Mouse (Mus musculus) heart, embryonic 13.5 days (tissue): ENCODE measurements around the gene Slc25a23. TPM values are rescaled to one million over a fixed set of nuclear protein-coding genes. Genes with fewer than 3 reads are reported as not detected.
A peak's percentile ranks its signal among the peaks of the same experiment; 100 is the strongest.
"Not testable (repeated sequence)": the region's sequence is repeated elsewhere in the genome, so short reads cannot be mapped to it uniquely, and the experiment has no call there.

Experiments used
- ATAC-seq: fragments of 200-750 bp; cut with Nextera tagmentation; 2 replicates; pipeline ENCODE4 v1.8.0; 2017; ENCODE audit warnings: moderate TSS enrichment; ENCODE audit not compliant: insufficient number of reproducible peaks, low FRiP score, low TSS enrichment; ENCODE audit errors: extremely low read depth
- H3K27ac ChIP-seq: fragments of 300-500 bp; sonication (generic); replicated peaks from 2 replicates; pipeline ENCODE4 v1.5.1; 2015; ENCODE audit warnings: moderate library complexity, mild to moderate bottlenecking, inconsistent platforms
- H3K27me3 ChIP-seq: fragments of 300-500 bp; sonication (generic); replicated peaks from 2 replicates; pipeline ENCODE4 v1.6.1; 2015; ENCODE audit warnings: mild to moderate bottlenecking, inconsistent platforms
- H3K36me3 ChIP-seq: fragments of 300-500 bp; sonication (generic); 2 replicates; pipeline ENCODE4 v1.6.1; 2015; ENCODE audit warnings: mild to moderate bottlenecking, inconsistent platforms
- H3K4me1 ChIP-seq: fragments of 300-500 bp; sonication (generic); 2 replicates; pipeline ENCODE4 v1.6.1; 2015; ENCODE audit warnings: inconsistent platforms
- H3K4me2 ChIP-seq: fragments of 300-500 bp; sonication (generic); 2 replicates; pipeline ENCODE4 v1.6.1; 2015; ENCODE audit warnings: inconsistent platforms, mild to moderate bottlenecking, moderate library complexity
- H3K4me3 ChIP-seq: fragments of 300-500 bp; sonication (generic); 2 replicates; pipeline ENCODE4 v1.5.1; 2015; ENCODE audit warnings: moderate library complexity, mild to moderate bottlenecking, inconsistent platforms
- H3K9ac ChIP-seq: fragments of 300-500 bp; sonication (generic); 2 replicates; pipeline ENCODE4 v1.6.1; 2015; ENCODE audit warnings: inconsistent platforms, mild to moderate bottlenecking, moderate library complexity
- H3K9me3 ChIP-seq: fragments of 300-500 bp; sonication (generic); 2 replicates; pipeline ENCODE4 v1.6.1; 2016; ENCODE audit warnings: inconsistent platforms
- WGBS: fragments of 180-500 bp; shearing (Covaris S2); methylation state at CpG from one replicate; pipeline ENCODE4 v1.1.7; 2015; ENCODE audit warnings: mixed read lengths; 5-methylcytosine and 5-hydroxymethylcytosine counted together
- polyA plus RNA-seq: library from polyadenylated mRNA; unstranded; fragments of >200 nt; fragmentation: Nextera tagmentation; extraction: Ambion mirVana; gene quantifications from 2 replicates; pipeline ENCODE4 v1.2.1, GENCODE M21; 2015

Gene Slc25a23
- polyA plus RNA-seq, 1 experiment from 2014 or later: 13.2 TPM

DNA sequence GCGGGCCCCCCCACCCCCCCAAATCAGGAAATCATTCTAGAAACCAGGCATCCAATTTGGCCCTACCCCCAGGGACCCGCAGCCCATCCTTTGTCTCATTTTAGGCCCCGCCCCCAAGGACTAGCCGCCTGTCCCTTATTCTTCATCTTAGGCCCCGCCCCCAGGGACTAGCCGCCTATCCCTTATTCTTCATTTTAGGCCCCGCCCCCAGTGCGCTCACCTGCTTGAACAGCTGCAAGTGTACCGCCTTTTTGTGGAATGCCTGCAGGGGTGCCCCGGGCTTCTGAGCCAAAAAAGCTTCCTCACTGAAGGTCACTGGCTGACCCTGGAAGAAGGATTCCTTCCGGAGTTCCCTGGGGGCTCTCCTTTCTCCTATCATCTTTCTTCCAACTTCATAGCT, 11.0 kb upstream of the Slc25a23 start:
- H3K27me3 ChIP-seq: peaks cover 90% of the 10 kb centered on the region
- no peak overlapping the region for H3K27ac ChIP-seq
- WGBS: 5% methylated on average over 11 of the region's 11 CpGs
- 0 out of 2 replicates have a peak, but pooled peaks cover 3% of the 10 kb centered on the region for H3K4me1 ChIP-seq
- no peak overlapping the region for H3K4me2 ChIP-seq
- H3K4me3 ChIP-seq: no peak overlapping the region
- ATAC-seq: no peak
- no peaks in the 10 kb centered on the region for H3K9me3 ChIP-seq
- no peaks in the 10 kb centered on the region for H3K36me3 ChIP-seq
- no peak overlapping the region for H3K9ac ChIP-seq

GRCm38 (mm10) chr17:57070272-57070671, 10.6 kb upstream of the Slc25a23 start:
- no peak overlapping the region for H3K9ac ChIP-seq
- no peak overlapping the region for H3K27ac ChIP-seq
- no peaks in the 10 kb centered on the region for H3K9me3 ChIP-seq
- 15% methylated on average over 9 of the region's 9 CpGs for WGBS
- 0 out of 2 replicates have a peak, but pooled peaks cover 3% of the 10 kb centered on the region for H3K4me1 ChIP-seq
- H3K36me3 ChIP-seq: no peaks in the 10 kb centered on the region
- ATAC-seq: no peak
- no peak overlapping the region for H3K4me2 ChIP-seq
- peaks cover 94% of the 10 kb centered on the region for H3K27me3 ChIP-seq
- H3K4me3 ChIP-seq: no peak overlapping the region

GRCm38 (mm10) chr17:57066908-57067307, 7.2 kb upstream of the Slc25a23 start:
- H3K9me3 ChIP-seq: no peaks in the 10 kb centered on the region
- H3K4me3 ChIP-seq: no peak overlapping the region
- ATAC-seq: no peak
- H3K27ac ChIP-seq: no peak overlapping the region
- H3K4me1 ChIP-seq: peaks cover 10% of the 10 kb centered on the region
- H3K4me2 ChIP-seq: no peak overlapping the region
- H3K36me3 ChIP-seq: no peaks in the 10 kb centered on the region
- WGBS: 38% methylated on average over 5 of the region's 5 CpGs
- H3K9ac ChIP-seq: no peak overlapping the region
- H3K27me3 ChIP-seq: peaks cover 96% of the 10 kb centered on the region

DNA sequence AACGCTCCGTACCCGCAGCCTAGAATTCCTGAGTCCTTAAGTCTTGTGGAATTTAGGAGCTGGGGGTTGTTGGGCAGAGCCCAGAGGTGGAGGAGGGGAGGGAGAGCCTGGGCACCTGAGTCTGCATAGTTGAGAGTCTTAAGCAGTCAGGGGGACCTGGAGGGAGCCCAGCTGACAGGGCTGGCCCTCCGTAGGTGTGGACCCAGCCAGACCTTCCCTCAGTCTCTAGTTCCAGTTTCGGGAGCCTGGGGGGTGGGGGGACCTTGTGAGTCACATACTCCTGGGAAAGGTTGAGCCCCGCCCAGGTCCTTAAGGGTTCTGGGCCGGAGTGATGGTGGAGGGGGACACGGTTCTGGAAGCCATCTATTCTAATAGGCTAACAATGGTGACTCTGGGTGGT, 3.4 kb upstream of the Slc25a23 start:
- ATAC-seq: no peak
- Histone ChIP-seq H3K4me1 (peaks cover 29% of the 10 kb centered on the region), H3K27me3 (peaks cover 72% of the 10 kb centered on the region), H3K36me3 (no peaks in the 10 kb centered on the region), H3K9ac (no peak overlapping the region; the same call in 1 of the 2 replicates), H3K4me2 (peak overlapping the region; percentile 75; the same call in 1 of the 2 replicates), H3K4me3 (no peak overlapping the region), H3K27ac (no peak overlapping the region), H3K9me3 (no peaks in the 10 kb centered on the region)
- 14% methylated on average over 8 of the region's 8 CpGs for WGBS

DNA sequence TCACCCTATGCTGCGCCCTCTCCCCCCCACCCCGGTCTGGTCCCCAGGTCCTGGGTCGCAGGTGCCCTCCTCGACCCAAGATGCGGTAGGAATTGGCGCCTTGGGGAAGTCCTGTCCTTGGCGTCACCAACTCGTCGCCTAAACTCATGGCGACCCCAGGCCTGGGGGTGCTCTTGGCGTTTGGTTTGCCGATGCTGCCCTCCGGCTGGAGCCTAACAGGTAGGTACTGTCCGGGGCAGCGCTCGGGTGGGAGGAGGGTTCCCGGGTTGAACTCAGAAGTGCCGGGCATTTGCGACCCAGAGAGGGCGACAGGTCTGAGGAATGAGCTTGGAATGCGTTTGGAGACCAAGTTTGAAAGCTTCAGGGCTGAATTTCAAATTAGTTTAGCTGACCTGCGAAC, 2.9 kb upstream of the Slc25a23 start:
- H3K9me3 ChIP-seq: no peaks in the 10 kb centered on the region
- ATAC-seq: no peak
- H3K4me1 ChIP-seq: peaks cover 33% of the 10 kb centered on the region
- peak overlapping the region; percentile 75 for H3K4me2 ChIP-seq
- H3K36me3 ChIP-seq: peaks cover under 1% of the 10 kb centered on the region; the same call in 1 of the 2 replicates
- H3K4me3 ChIP-seq: peak overlapping the region; percentile 49
- no peak overlapping the region for H3K27ac ChIP-seq
- H3K9ac ChIP-seq: peak overlapping the region; percentile 17
- H3K27me3 ChIP-seq: peaks cover 67% of the 10 kb centered on the region
- WGBS: under 1% methylated on average over 22 of the region's 22 CpGs

GRCm38 (mm10) chr17:57062011-57062521, 2.4 kb upstream of the Slc25a23 start:
- Histone ChIP-seq H3K27me3 (peaks cover 62% of the 10 kb centered on the region), H3K4me1 (peaks cover 33% of the 10 kb centered on the region), H3K9ac (peak overlapping the region; percentile 17), H3K4me2 (peak overlapping the region; percentile 75), H3K9me3 (no peaks in the 10 kb centered on the region), H3K4me3 (peak overlapping the region; percentile 49), H3K36me3 (peaks cover 5% of the 10 kb centered on the region), H3K27ac (no peak overlapping the region)
- no peak for ATAC-seq
- whole genome bisulfite sequencing: 2% methylated on average over 39 of the region's 39 CpGs

GRCm38 (mm10) chr17:57061069-57061468, 1.4 kb upstream of the Slc25a23 start:
- H3K27ac ChIP-seq: no peak overlapping the region
- H3K9me3 ChIP-seq: no peaks in the 10 kb centered on the region
- H3K4me2 ChIP-seq: peak overlapping the region; percentile 74
- peaks cover 52% of the 10 kb centered on the region for H3K27me3 ChIP-seq
- H3K36me3 ChIP-seq: peaks cover 13% of the 10 kb centered on the region
- peak overlapping the region; percentile 85; the same call in 1 of the 2 replicates for H3K4me3 ChIP-seq
- WGBS: 37% methylated on average over 10 of the region's 10 CpGs
- 0 out of 2 replicates have a peak overlapping the region, but pooled peaks have one; percentile 66 for H3K9ac ChIP-seq
- H3K4me1 ChIP-seq: peaks cover 33% of the 10 kb centered on the region
- no peak for ATAC-seq

DNA sequence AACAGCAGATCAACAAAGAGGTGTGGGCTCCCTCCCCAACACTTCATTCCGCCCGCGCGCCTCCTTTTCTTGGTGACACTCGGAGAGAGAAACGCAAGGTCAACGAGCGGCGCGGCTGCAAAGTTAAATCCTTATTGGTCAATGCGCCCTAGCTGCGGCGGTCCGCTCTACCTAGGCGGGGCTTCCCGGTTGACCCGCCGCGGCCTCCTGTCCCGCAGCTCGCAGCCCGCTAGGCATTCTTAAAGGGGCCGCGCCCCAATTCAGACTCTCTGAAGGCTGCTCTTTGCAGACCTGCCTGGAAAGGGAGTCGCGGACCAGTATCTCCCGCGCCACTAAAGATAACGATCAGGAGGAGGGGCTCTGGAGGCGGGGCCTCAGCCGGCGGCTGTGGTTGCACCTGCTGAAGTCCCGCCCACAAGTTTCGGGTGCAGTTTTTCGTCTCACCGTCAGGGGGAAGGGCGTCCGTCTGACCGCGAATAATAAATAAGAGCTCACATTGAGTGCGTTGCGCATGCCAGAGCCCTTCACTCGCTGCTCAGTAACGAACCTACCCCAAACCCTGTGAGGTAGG, 653 bp upstream of the Slc25a23 start:
- peak; percentile 85 for ATAC-seq

GRCm38 (mm10) chr17:57058891-57059485, 675 bp downstream of the Slc25a23 start, which contains the start of gene Crb3:
Gene Crb3 (plus strand): TSS chr17:57059105.
- Histone ChIP-seq H3K27ac (peak within 1 kb of the TSS; percentile 67), H3K9me3 (no peaks in the 10 kb centered on the region), H3K4me1 (peaks cover 33% of the 10 kb centered on the region), H3K27me3 (peaks cover 31% of the 10 kb centered on the region), H3K4me2 (peak within 1 kb of the TSS; percentile 74), H3K36me3 (peaks cover 33% of the 10 kb centered on the region), H3K9ac (peak within 1 kb of the TSS; percentile 90), H3K4me3 (peak within 1 kb of the TSS; percentile 85)
- under 1% methylated on average over 12 of the region's 22 CpGs for WGBS
- no peak for ATAC-seq

More for the DNA sequence above, 653 bp upstream of the Slc25a23 start:
- Histone ChIP-seq H3K27me3 (peaks cover 45% of the 10 kb centered on the region), H3K4me3 (peak overlapping the region; percentile 85), H3K9ac (peak overlapping the region; percentile 90), H3K4me1 (peaks cover 33% of the 10 kb centered on the region), H3K27ac (peak overlapping the region; percentile 67), H3K4me2 (peak overlapping the region; percentile 74), H3K36me3 (peaks cover 20% of the 10 kb centered on the region), H3K9me3 (no peaks in the 10 kb centered on the region)
- WGBS: under 1% methylated on average over 44 of the region's 44 CpGs

GRCm38 (mm10) chr17:57056246-57056645, 3.4 kb downstream of the Slc25a23 start:
- no peak for ATAC-seq
- peaks cover 22% of the 10 kb centered on the region for H3K4me1 ChIP-seq
- peaks cover 60% of the 10 kb centered on the region for H3K36me3 ChIP-seq
- H3K9me3 ChIP-seq: no peaks in the 10 kb centered on the region
- H3K9ac ChIP-seq: no peak overlapping the region
- no peak overlapping the region for H3K27ac ChIP-seq
- WGBS: 77% methylated on average over 3 of the region's 3 CpGs
- H3K4me3 ChIP-seq: no peak overlapping the region
- H3K27me3 ChIP-seq: peaks cover 5% of the 10 kb centered on the region
- H3K4me2 ChIP-seq: no peak overlapping the region

DNA sequence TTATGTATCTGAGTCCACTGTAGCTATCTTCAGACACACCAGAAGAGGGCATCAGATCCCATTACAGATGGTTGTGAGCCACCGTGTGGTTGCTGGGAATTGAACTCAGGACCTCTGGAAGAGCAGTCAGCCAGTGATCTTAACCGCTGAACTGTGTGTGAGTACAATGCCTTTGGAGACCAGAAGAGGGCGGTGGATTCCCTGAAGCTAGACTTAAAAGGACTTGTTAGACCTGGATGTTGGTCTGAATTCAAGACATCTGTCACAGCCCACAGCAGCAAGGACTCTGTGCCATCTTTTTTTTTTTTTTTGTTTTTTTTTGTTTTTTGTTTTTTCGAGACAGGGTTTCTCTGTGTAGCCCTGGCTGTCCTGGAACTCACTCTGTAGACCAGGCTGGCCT, 8.0 kb downstream of the Slc25a23 start:
- H3K4me1 ChIP-seq, H3K9me3 ChIP-seq, H3K27me3 ChIP-seq, H3K9ac ChIP-seq, H3K4me3 ChIP-seq, ATAC-seq, H3K27ac ChIP-seq, H3K4me2 ChIP-seq: not testable (repeated sequence)
- H3K36me3 ChIP-seq: peaks cover 80% of the 10 kb centered on the region
- 83% methylated on average over 4 of the region's 4 CpGs for WGBS
